In the genomic region with DNA sequence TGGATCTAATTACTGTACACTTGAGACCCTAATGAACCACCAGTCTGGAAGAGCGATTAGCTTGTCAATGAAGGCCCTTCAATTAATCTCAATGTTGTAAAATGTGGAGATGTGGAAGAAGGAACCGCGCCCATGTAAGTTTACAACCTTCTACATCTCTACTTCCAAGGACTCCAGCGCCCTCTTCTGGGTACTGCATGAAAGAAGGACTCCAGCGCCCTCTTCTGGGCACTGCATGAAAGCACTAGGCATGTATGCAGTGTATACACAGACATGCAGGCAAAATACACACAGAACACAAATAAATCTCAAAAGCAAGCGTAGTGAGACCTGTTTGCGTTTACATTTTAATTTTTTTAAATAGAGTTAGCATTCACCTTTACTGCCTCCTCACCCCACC, we compare ENCODE assay signal across 8 mouse cellular contexts. TPM values are rescaled to one million over a fixed set of nuclear protein-coding genes. Genes with fewer than 3 reads are reported as not detected.
DNase-seq lines count a peak whose midpoint lies in the region; ATAC-seq and TF ChIP-seq lines count a peak whose summit lies in the region.
"Had no signal": no experiment of that assay in that cellular context is flagged by ENCODE, and none has a peak within 500 bp of the region (broad histone marks: within the 10 kb centered on the region; RNA-seq: fewer than 3 reads in every experiment).

No protein-coding gene starts in this region.

- DNase-seq in left cerebral cortex, postnatal 4 days: peak; percentile 36
- DNase-seq in left cerebral cortex, postnatal 25 days (ENCODE audit: low spot score in 2 of 2): no peak
- DNase-seq in Patski (ENCODE audit: low read depth, low spot score): no peak
- DNase-seq in forelimb bud, embryonic 11.5 days (ENCODE audit: low read depth, low spot score): peak; percentile 46
- no peak for DNase-seq in layer of hippocampus, adult 9-10 months (ENCODE audit: low spot score)

- intact Hi-C loops in left cerebral cortex, postnatal 4 days (cut with DNase I): no loop called here
- intact Hi-C loops in left cerebral cortex, postnatal 25 days (cut with DNase I): no loop called here

- H3K4me2 ChIP-seq in heart, embryonic 12.5 days: no peak overlapping the region
- H3K4me2 ChIP-seq: heart, embryonic 15.5 days had no signal

- no peak overlapping the region for H3K27ac ChIP-seq in heart, embryonic 12.5 days (ENCODE audit: poor library complexity, severe bottlenecking)
- H3K27ac ChIP-seq: heart, embryonic 15.5 days had no signal

- H3K4me1 ChIP-seq in heart, embryonic 12.5 days (replicated peaks): no peaks in the 10 kb centered on the region
- H3K4me1 ChIP-seq: heart, embryonic 15.5 days had no signal

- H3K9ac ChIP-seq in heart, embryonic 12.5 days: no peak overlapping the region
- H3K9ac ChIP-seq: heart, embryonic 15.5 days had no signal

- no peaks in the 10 kb centered on the region for H3K9me3 ChIP-seq in heart, embryonic 12.5 days (replicated peaks)
- H3K9me3 ChIP-seq: heart, embryonic 15.5 days had no signal

- peak; percentile 67 for TF ChIP-seq CTCF in Patski (IDR thresholded peaks at IDR 0.05)

- in situ Hi-C loops in Patski (cut with MboI; ENCODE audit: low pct_unique_long_range_greater_than_20kb): no loop called here

- no peaks in the 10 kb centered on the region for H3K27me3 ChIP-seq in Patski
- no peaks in the 10 kb centered on the region for H3K27me3 ChIP-seq in heart, embryonic 12.5 days (replicated peaks)
- H3K27me3 ChIP-seq: heart, embryonic 15.5 days had no signal

- no peak overlapping the region for H3K4me3 ChIP-seq in heart, embryonic 12.5 days
- H3K4me3 ChIP-seq: heart, embryonic 15.5 days had no signal

- H3K36me3 ChIP-seq in heart, embryonic 12.5 days: no peaks in the 10 kb centered on the region
- H3K36me3 ChIP-seq: heart, embryonic 15.5 days had no signal

- no peak for ATAC-seq in Patski
- peak; percentile 72 for ATAC-seq in neutrophil, adult 5-6 weeks (ENCODE audit: extremely low read depth, insufficient number of reproducible peaks, low FRiP score, poor library complexity, severe bottlenecking)
- no peak for ATAC-seq in heart, embryonic 12.5 days (ENCODE audit: insufficient number of reproducible peaks, low FRiP score)

- CTCF ChIA-PET in Patski (lab: Charles Lee): interaction anchor here (0.7 to 0.8 kb wide), 3 partner anchors 10 to 26 kb away, joined by 3 to 5 read pairs (median 4); no protein-coding TSS in a partner anchor

- WGBS in heart, embryonic 12.5 days: 80% methylated on average over 7 of the region's 7 CpGs

- POLR2A ChIA-PET in Patski (lab: Charles Lee): no interaction called here

RNA-seq across cellular contexts. Expression of a gene that starts 6.2 kb away (rescaled TPM):
- 10 to 100 TPM; 73.2 to 80.5 TPM for total RNA-seq in left cerebral cortex, postnatal 4 days (2021)
- total RNA-seq in left cerebral cortex, postnatal 25 days (2021): 10 to 100 TPM; 82.4 to 89.3 TPM
- 155 TPM for polyA plus RNA-seq in Patski (2021)
- total RNA-seq in neutrophil, adult 5-6 weeks (2017): 26.4 and 28.1 TPM in 2 replicates
- polyA plus RNA-seq in heart, embryonic 12.5 days (2016; fragmentation: Nextera tagmentation; extraction: Ambion mirVana): 72.3 and 72.4 TPM in 2 replicates

Comparison
In these comparisons a context has a peak if more than half of its experiments do, and no peak if none do; other contexts are left out.
1. DNase-seq: peak in left cerebral cortex, postnatal 4 days (single experiment) and forelimb bud, embryonic 11.5 days (single experiment); none in left cerebral cortex, postnatal 25 days (0 of 2), Patski (single experiment) and layer of hippocampus, adult 9-10 months (single experiment).